Mouse (Mus musculus) heart, adult 2 months (tissue): Measurements from ENCODE around the gene Foxb2. TPM values are rescaled to one million over a fixed set of nuclear protein-coding genes. Genes with fewer than 3 reads are reported as not detected.

Source experiments
- DNase-seq, 2 experiments: peaks; one replicate each; pipeline ENCODE4 v3.0.0; 2021
- H3K27ac ChIP-seq: fragments of 200-600 bp; 2 replicates; pipeline ENCODE4 v1.8.1; 2022
- H3K27me3 ChIP-seq: fragments of 200-500 bp; 2 replicates; pipeline ENCODE4 v1.6.1; 2012; ENCODE audit warnings: mild to moderate bottlenecking, low read length, inconsistent platforms, mixed read lengths; ENCODE audit not compliant: control insufficient read depth, insufficient read depth
- H3K36me3 ChIP-seq: fragments of 200-500 bp; 2 replicates; pipeline ENCODE4 v1.6.1; 2012; ENCODE audit warnings: low read length, inconsistent platforms; ENCODE audit not compliant: control insufficient read depth, insufficient read depth
- H3K4me1 ChIP-seq: fragments of 200-500 bp; 2 replicates; pipeline ENCODE4 v1.6.1; 2011; ENCODE audit warnings: low read length; ENCODE audit not compliant: control insufficient read depth, insufficient read depth
- H3K4me3 ChIP-seq: fragments of 200-600 bp; 2 replicates; pipeline ENCODE4 v1.8.1; 2022
- H3K79me2 ChIP-seq: fragments of 200-500 bp; replicated peaks from 2 replicates; pipeline ENCODE4 v1.6.1; 2012; ENCODE audit warnings: mild to moderate bottlenecking, inconsistent platforms, low read length, moderate library complexity, mixed read lengths; ENCODE audit not compliant: control insufficient read depth, insufficient read depth
- H3K9ac ChIP-seq: fragments of 200-500 bp; 2 replicates; pipeline ENCODE4 v1.6.1; 2012; ENCODE audit warnings: low read depth, mild to moderate bottlenecking, control low read depth, inconsistent platforms, low read length, mixed read lengths
- CTCF ChIP-seq: fragments of 200-600 bp; IDR thresholded peaks from 2 replicates; pipeline ENCODE4 v1.8.1; 2022; ENCODE audit warnings: antibody characterized with exemption, mild to moderate bottlenecking, moderate library complexity
- EP300 ChIP-seq: fragments of 200-500 bp; IDR thresholded peaks from 2 replicates; pipeline ENCODE4 v1.6.1; 2011; ENCODE audit warnings: low read depth, low read length, control low read depth; ENCODE audit not compliant: insufficient read depth
- POLR2A ChIP-seq: fragments of 200-500 bp; IDR thresholded peaks from 2 replicates; pipeline ENCODE4 v1.6.1; 2011; ENCODE audit warnings: mild to moderate bottlenecking, low read depth, low read length, control low read depth; ENCODE audit not compliant: insufficient read depth
- WGBS: fragments of 180-500 bp; shearing (Covaris S2); methylation state at CpG from one replicate; pipeline ENCODE4 v1.1.7; 2018; 5-methylcytosine and 5-hydroxymethylcytosine counted together
- intact Hi-C: fragments of 180-260 bp; cut with DNase I; formaldehyde crosslinking; loops from one replicate; pipeline ENCODE4 v1.15.1; 2025
- polyA plus RNA-seq: library from polyadenylated mRNA; depleted of rRNA; stranded (reverse); fragments of >200 nt; gene quantifications from 2 replicates; pipeline ENCODE4 v1.2.3, GENCODE M21; 2012; rRNA removed
- total RNA-seq, 2 experiments: library from RNA; stranded (reverse); gene quantifications; 2 replicates each; pipeline ENCODE4 v1.2.3; 2021

Foxb2 gene
- total and polyA plus RNA-seq, 3 experiments: not detected

GRCm38 (mm10) chr19:16841001-16841400, 32.6 kb downstream of the Foxb2 start:
- no peaks in the 10 kb centered on the region for H3K4me1 ChIP-seq
- no peaks in the 10 kb centered on the region for H3K36me3 ChIP-seq
- H3K27ac ChIP-seq: no peak overlapping the region
- TF ChIP-seq EP300 (no peak), CTCF (no peak), POLR2A (no peak)
- no peak overlapping the region for H3K4me3 ChIP-seq
- DNase-seq: no peak
- H3K9ac ChIP-seq: no peak overlapping the region
- 85% methylated on average over 8 of the region's 8 CpGs for WGBS
- no peaks in the 10 kb centered on the region for H3K79me2 ChIP-seq
- no peaks in the 10 kb centered on the region for H3K27me3 ChIP-seq
- intact Hi-C loops: no loop called here

DNA sequence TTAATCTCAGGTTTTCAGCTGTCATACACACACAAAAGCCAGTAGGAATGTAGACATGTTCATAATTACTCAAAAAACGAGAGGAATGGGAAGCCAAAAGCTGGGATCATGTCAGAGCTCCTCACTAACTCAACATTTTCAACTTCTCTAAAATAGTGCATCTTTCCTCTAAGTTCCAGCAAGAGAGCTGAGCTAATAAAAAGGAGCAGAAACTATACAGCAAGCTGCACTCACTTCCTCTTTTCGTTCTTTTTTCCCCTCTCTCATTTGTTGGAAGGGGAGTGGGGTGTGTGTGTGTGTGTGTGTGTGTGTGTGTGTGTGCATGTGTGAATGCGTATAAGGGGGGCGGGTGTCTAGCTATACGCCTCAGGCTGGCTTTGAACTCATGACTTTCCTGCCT, 45.9 kb downstream of the Foxb2 start:
- no peaks in the 10 kb centered on the region for H3K36me3 ChIP-seq
- intact Hi-C loops: no loop called here
- no peaks in the 10 kb centered on the region for H3K27me3 ChIP-seq
- no peaks in the 10 kb centered on the region for H3K4me1 ChIP-seq
- no peak for TF ChIP-seq POLR2A
- TF ChIP-seq CTCF: no peak
- TF ChIP-seq EP300: no peak
- no peak overlapping the region for H3K4me3 ChIP-seq
- WGBS: 64% methylated on average over 5 of the region's 5 CpGs
- H3K9ac ChIP-seq: no peak overlapping the region
- no peak overlapping the region for H3K27ac ChIP-seq
- DNase-seq: no peak
- no peaks in the 10 kb centered on the region for H3K79me2 ChIP-seq

- 68% methylated on average over 5 of the region's 5 CpGs for WGBS
These were observed 48.4 kb downstream of the Foxb2 start for GRCm38 (mm10) chr19:16825228-16825627.

More at GRCm38 (mm10) chr19:16825228-16825627, 48.4 kb downstream of the Foxb2 start:
- TF ChIP-seq EP300 (no peak), POLR2A (no peak), CTCF (no peak)
- Histone ChIP-seq H3K4me1 (no peaks in the 10 kb centered on the region), H3K27ac (no peak overlapping the region), H3K79me2 (no peaks in the 10 kb centered on the region), H3K27me3 (no peaks in the 10 kb centered on the region), H3K36me3 (no peaks in the 10 kb centered on the region), H3K9ac (no peak overlapping the region), H3K4me3 (no peak overlapping the region)
- no peak for DNase-seq
- intact Hi-C loops: no loop called here

Other genes with a start within 250 kb of the Foxb2 start
- 10 to 100 TPM; 31.4 to 34.9 TPM for gene Vps13a, start 92.9 kb downstream of the Foxb2 start, total RNA-seq
- 3.2 and 7.8 TPM in 2 replicates for gene Vps13a, start 92.9 kb downstream of the Foxb2 start, polyA plus RNA-seq
- 10 to 100 TPM; 48.7 to 54.6 TPM for gene Prune2, start 82.3 kb upstream of the Foxb2 start, total RNA-seq
- 16.3 and 32.5 TPM in 2 replicates for gene Prune2, start 82.3 kb upstream of the Foxb2 start, polyA plus RNA-seq